Mouse (Mus musculus): Measurements from ENCODE around the gene Nrip1.

DNA sequence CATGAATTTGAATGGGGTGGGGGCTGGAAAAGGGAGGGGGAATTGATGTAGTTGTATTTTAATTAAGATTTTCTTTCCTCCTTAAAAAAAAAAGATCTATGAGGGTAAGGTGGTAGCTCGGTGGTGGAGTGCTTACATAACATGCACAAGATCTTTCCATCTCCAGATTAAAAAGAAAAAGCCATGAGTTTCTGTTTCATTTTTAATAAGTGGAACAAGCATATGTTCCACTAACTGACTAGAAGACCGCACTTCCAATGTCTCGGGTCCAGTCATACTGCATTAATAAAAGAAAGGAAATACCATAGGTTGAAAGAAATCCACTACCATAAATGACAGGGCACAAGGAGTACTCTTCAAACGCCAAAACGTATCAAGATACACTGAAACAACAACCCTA lies 18.4 kb downstream of the Nrip1 start:
- no peak for TF ChIP-seq CTCF (IDR thresholded peaks at IDR 0.05; ENCODE audit: borderline replicate concordance, insufficient read depth, low read depth, low read length)
- no peak for TF ChIP-seq POLR2A (IDR thresholded peaks at IDR 0.05; ENCODE audit: borderline replicate concordance, insufficient read depth, low read length)
